Mouse (Mus musculus) brain, adult 2 months (tissue): ENCODE data around the gene Olfr71.

Source experiments
- DNase-seq: peaks from one replicate; pipeline ENCODE4 v3.0.0; 2011; ENCODE audit warnings: low read depth, low spot score

Olfr71 gene

GRCm38 (mm10) chr4:43713652-43714219 is 3.7 kb upstream of the Olfr71 start:
- peak; percentile 71 for DNase-seq

GRCm38 (mm10) chr4:43711821-43712220 is 1.8 kb upstream of the Olfr71 start:
- DNase-seq: peak; percentile 82

- no peak for DNase-seq
Measured at GRCm38 (mm10) chr4:43705991-43706390, 4.1 kb downstream of the Olfr71 start.

DNA sequence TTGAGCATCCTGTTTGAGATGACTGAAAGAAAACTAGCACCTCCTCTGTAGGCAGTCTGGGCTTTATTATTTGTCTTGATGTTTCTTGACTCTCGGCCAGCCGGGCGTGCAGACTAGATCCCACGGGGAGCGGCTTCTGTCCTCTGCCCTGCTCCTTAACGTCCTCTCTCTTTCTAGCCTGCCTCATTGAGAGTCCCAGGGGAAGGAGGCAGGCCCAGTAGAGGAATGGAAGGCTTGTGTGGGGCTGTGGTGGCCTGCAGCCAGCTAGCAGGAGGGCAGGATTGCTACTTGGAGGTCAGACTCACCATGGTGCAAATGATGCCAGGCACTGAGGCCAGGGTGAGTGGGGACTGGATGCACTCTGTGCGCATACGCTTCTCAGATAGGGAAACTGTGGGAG is 6.2 kb downstream of the Olfr71 start:
- no peak for DNase-seq

DNA sequence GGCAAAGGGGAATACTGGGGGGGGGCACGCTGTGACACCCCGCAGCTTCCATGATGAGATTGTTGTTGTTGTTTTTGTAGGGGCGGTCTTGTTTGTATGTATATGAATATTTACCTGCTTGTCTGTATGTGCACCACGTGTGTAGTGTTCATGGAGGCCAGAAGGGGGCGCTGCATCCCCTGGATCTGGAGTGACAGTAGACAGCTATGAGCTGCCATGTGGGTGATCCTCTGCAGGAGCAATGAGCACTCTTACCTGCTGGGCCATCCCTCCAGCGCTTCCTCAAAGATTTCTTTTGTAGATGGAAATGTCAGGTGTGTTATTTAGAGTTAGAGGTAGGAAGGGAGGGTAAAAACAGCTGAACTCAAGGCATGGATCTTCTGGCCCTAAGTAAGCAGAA is 6.6 kb downstream of the Olfr71 start:
- no peak for DNase-seq

DNA sequence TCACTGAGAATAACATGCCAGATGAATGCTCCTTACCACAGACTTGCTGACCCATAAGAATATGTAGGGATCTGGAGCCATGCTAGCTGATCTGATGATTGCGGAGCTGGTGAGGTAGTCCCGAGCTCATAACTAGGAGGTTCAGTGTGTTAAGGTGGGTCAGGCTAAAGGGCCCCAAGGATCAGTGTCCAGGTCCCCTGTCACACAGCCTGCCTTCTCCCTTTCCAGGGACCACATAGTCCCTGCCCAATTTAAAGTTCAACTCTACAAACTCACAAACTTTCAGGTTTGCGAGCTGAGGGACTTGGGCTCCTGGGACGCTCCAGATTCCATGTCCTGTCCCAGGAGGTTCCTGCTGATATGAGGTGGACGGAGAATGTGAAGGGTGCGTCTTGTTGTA is 9.3 kb downstream of the Olfr71 start, which contains the start of gene Olfr70:
Gene Olfr70 (minus strand): TSS at position 101 of the 400 bp plus-strand sequence.
- DNase-seq: no peak

GRCm38 (mm10) chr4:43696561-43696960 is 13.5 kb downstream of the Olfr71 start:
- DNase-seq: peak; percentile 77

- DNase-seq: no peak
Measured at GRCm38 (mm10) chr4:43695249-43695671, 14.8 kb downstream of the Olfr71 start.

DNA sequence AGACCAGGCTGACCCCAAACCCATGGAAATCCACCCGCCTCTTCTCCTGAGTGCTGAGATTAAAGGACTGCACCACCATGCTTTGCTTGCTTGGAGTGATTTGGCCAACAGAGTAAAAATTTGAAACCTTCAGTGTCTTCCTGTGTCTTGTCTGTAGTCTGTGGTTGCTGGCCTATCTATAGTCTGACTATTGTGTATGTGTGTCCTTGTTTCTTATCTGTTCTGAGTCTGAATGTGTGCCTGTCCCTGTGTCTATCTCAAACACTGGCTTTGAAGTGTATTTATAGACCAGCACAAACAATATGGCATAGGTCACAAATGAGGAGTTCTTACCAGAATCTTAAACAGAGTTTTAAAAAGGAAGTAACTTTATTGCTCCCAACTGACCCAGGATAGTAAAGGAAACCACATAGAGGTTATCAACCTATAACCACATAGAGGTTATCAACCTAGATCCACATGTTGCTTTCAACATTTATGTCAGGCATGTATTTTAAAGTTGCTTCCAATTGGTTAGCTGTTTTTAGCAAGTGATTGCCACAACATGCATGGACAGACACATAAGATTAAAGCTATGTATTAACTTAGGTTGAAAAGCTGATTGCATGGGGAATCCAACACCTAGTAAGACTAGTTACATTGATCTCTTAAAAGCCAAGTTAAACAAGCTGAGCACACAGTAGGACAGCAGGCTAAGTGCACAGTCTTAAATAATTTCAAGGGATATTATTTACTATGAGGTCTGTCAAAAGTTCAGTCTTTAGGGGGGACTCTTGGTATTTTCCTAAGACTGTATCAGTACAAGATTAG is 15.4 kb downstream of the Olfr71 start:
- DNase-seq: no peak

DNA sequence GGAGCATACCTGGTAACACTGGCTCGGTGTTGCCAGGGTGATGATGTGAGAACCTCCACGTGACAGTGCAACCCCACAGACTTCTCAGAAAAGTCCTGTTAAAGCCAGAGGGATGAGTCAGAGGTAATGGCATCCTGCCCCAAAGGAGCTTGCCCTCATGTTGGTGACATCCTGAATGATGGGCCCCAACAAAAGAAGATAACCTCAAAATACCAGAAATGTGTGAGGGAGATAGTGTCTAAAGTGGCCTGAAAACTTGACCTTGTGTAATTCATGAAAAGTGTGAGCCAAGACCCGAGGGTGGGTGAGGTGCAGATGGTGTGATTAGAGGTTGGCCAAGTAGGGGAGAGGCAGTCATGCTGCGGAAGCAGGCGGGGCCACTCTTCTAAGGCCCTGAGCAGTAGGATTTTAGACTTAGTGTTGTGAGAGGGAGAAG is 16.2 kb downstream of the Olfr71 start:
- peak; percentile 43 for DNase-seq

- peak; percentile 59 for DNase-seq
Measured at GRCm38 (mm10) chr4:43691026-43691425, 19.0 kb downstream of the Olfr71 start.

DNA sequence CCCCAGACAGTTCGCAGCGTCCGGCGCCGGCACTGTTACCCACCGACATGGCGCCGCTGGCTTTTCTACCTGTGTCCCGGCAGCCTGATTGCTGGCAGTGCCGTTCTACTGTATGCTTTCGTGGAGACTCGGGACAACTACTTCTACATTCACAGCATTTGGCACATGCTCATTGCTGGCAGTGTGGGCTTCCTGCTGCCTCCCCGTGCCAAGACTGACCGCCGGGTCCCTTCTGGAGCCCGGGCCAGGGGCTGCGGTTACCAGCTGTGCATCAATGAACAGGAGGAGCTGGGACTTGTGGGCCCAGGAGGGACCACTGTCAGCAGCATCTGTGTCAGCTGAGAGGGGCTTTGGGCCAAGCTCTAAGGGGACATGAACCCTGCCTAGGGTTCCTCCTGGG is 20.0 kb downstream of the Olfr71 start:
- DNase-seq: no peak

DNA sequence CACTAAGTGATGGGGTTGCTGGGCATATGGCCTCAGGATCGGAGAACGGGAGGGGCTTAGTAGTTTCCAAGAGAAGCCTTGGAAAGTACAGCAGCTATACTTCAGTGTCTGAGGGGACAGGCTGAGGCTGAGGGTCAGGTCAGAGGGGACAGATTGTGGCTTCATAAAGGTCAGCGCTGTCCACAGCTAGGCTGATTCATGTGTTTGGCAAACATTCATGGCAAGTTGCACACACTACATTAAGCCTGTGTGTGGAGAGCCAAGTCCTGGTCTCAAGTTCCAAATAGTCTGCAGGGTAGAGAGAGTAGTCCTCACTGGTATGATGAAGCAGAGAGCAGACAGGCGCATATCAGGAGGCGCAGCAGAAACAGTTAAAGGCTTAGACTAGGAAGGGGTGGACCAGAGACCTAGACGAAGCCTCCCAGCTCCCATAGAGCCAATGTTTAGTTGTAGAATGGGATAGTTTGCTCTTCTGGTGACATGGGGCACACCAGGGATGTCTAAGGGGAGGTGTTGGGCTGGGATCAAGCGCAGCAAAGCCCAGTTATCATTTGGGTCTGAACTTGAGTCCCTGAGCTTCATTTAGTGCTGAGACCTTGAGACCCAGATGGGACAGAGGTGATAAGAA is 30.5 kb downstream of the Olfr71 start:
- DNase-seq: peak; percentile 34

DNA sequence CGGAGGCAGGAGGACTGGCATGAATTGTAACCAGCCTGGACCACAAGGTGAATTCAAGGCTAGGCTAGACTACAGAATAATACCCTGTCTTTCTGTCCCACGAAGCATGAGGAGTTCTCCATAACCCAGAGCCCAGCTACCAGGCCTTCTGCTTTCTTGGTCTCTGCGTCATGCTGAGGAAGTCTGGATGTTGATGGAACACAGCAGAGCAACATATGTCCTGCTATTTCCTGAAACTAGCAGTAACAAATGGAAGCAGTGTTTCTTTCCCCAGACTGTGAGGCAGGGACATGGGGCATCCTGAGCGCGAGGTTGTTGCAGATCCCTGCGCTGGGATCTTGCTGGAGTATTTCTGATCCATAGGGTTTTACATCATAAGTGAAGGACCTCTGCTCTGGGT is 31.5 kb downstream of the Olfr71 start:
- DNase-seq: peak; percentile 65

- DNase-seq: no peak
Measured at GRCm38 (mm10) chr4:43675608-43676007, 34.4 kb downstream of the Olfr71 start.

GRCm38 (mm10) chr4:43674974-43675373 is 35.1 kb downstream of the Olfr71 start:
- DNase-seq: no peak

- no peak for DNase-seq
Measured at GRCm38 (mm10) chr4:43673703-43674102, 36.4 kb downstream of the Olfr71 start.

- DNase-seq: peak; percentile 95
Measured at GRCm38 (mm10) chr4:43672070-43672469, 38.0 kb downstream of the Olfr71 start.

- DNase-seq: no peak
Measured at GRCm38 (mm10) chr4:43669428-43669794, 40.6 kb downstream of the Olfr71 start.

DNA sequence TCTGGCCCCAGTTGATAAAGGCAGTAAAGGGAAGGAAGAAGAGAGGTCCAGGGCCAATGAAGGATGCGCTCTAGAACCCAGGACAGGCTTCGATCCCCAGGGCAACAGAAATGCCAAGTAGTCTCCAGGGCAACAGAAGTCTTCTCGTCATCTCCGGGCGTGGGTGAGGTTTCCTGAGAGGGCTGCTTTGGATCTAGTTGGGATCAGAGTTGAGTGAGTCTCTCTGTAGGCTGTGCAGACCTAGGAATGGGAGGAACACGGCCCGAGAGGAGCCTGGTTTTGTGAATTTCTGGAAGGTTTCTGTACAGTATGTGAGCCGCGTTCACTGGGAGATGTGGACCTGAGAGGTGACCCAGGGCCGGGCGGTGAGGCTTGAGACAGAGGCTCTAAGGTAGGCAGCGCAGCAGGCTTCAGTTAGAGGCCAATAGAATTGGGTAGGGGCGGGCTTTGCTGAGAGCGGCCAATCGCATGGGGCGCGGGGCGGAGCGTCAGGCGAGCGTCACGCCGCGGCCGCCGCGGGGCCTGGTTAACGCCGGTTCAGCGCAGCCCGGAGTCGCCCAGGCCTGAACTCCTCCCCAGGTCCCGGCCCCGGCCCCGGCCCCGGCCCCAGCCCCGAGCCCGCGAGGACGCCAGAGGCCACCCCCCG is 41.1 kb downstream of the Olfr71 start, which contains the start of the genes Tmem8b and Fam221b:
Gene Tmem8b (plus strand): TSS at position 190 of the 646 bp plus-strand sequence.
Gene Fam221b (minus strand): TSS at position 364 of the 646 bp plus-strand sequence.
- peak; percentile 97 for DNase-seq

DNA sequence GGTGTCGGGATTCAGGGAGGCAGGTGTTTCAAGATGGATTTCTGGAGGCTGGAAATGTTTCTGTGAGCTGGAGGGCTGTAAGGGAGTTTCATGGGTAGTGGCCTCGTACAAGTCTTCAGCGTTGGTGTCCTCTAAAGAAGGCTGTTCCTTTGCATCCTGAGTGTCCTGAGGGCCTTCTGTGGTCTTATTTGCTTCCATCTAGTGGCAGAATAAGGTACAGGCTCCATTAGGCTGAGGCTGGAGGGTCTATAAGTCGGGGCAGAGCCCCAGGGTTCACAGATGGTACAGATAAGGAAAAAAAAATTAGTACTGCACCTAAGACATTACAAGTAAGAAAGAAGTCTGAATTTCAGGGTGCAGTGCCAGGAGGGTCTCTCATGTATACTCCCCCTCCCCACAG is 43.6 kb downstream of the Olfr71 start:
- peak; percentile 60 for DNase-seq

- peak; percentile 65 for DNase-seq
Measured at GRCm38 (mm10) chr4:43657146-43657545, 52.9 kb downstream of the Olfr71 start.
